Mouse (Mus musculus): ENCODE measurements around the gene Spock2. TPM values are rescaled to one million over a fixed set of nuclear protein-coding genes. Genes with fewer than 3 reads are reported as not detected.
"Not testable (repeated sequence)": the region's sequence is repeated elsewhere in the genome, so short reads cannot be mapped to it uniquely, and the experiment has no call there.

The Spock2 gene
- polyA plus RNA-seq, 1 experiment from 2014 or later = 92.4 TPM

GRCm38 (mm10) chr10:60168306-60168705 is 62.3 kb downstream of the Spock2 start:
- Histone ChIP-seq H3K9ac (replicated peaks; ENCODE audit: low read depth, low read length) (no peak overlapping the region), H3K27ac (ENCODE audit: low read depth, low read length) (no peak overlapping the region), H3K4me2 (ENCODE audit: low read depth, low read length) (no peak overlapping the region), H3K4me1 (ENCODE audit: control insufficient read depth, insufficient read depth, low read length) (no peaks in the 10 kb centered on the region), H3K36me3 (ENCODE audit: control insufficient read depth, insufficient read depth, low read length) (no peaks in the 10 kb centered on the region), H3K27me3 (ENCODE audit: control insufficient read depth, insufficient read depth, low read length) (no peaks in the 10 kb centered on the region), H3K9me3 (ENCODE audit: control insufficient read depth, low read length) (no peaks in the 10 kb centered on the region), H3K4me3 (ENCODE audit: low read depth, low read length) (no peak overlapping the region)
- 76% methylated on average over 2 of the region's 2 CpGs for WGBS
- no peak for ATAC-seq (ENCODE audit: low read depth)

DNA sequence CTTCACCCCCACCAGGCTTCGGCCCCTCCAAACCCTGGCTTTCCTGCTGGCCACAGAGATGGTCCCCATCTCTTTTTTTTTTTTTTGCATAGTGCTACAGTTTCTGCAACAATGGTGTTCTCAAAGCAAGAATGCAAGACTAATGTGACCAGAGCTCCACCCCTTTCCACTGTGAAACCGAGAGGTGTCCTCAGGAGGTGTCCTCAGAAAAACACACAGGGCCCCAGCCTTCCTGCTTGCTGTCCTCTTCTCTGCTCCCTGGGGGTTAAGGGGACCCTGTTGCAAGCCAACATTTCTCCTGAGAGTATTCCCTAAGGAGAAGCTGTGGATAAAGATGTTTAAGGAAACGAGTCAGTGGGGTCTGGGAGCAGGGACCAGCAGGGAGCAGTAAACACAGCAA is 62.9 kb downstream of the Spock2 start:
- Histone ChIP-seq H3K4me2 (ENCODE audit: low read depth, low read length) (no peak overlapping the region), H3K27ac (ENCODE audit: low read depth, low read length) (no peak overlapping the region), H3K4me3 (ENCODE audit: low read depth, low read length) (no peak overlapping the region), H3K27me3 (ENCODE audit: control insufficient read depth, insufficient read depth, low read length) (no peaks in the 10 kb centered on the region), H3K4me1 (ENCODE audit: control insufficient read depth, insufficient read depth, low read length) (no peaks in the 10 kb centered on the region), H3K9me3 (ENCODE audit: control insufficient read depth, low read length) (no peaks in the 10 kb centered on the region), H3K9ac (replicated peaks; ENCODE audit: low read depth, low read length) (no peak overlapping the region), H3K36me3 (ENCODE audit: control insufficient read depth, insufficient read depth, low read length) (no peaks in the 10 kb centered on the region)
- no peak for ATAC-seq (ENCODE audit: low read depth)
- WGBS = 59% methylated on average over 3 of the region's 3 CpGs

DNA sequence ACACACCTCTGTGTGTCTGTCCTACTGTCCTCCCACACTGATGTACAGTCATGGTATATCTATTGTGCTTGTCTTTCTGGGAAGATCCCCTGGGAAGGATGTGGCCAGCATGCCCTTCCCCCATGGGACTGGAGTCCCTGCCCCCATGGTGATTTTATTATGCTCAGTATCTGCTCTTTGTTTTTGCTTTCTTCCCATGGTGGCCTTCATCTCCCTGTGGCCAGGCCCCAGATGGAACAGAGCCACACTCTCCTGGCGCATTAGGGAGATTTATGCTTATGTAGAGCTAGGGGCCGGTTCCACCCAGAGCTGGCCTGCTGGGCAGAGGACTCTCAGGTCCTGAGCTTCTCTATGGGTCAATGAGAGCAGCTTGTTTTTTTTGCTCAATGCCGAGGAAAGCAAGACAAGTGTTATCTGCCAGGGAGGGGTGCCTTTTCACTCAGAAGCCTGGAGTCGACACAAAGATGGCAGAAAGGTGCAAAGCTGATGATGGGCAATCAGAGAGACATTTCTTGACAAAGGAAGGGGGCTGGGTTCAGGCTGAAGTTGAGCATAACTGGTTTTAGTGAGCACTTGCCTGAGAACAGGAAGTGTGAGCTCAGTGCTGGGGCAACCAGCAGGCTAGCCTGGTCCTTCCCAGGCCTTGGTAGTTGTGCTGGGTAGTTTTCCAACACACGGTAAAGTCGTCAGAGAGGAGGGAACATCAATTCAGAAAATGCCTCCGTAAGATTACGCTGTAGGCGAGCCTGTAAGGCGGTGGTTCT is 64.5 kb downstream of the Spock2 start:
- no peak overlapping the region for H3K27ac ChIP-seq (ENCODE audit: low read depth, low read length)
- H3K36me3 ChIP-seq (ENCODE audit: control insufficient read depth, insufficient read depth, low read length) = no peaks in the 10 kb centered on the region
- H3K4me1 ChIP-seq (ENCODE audit: control insufficient read depth, insufficient read depth, low read length) = no peaks in the 10 kb centered on the region
- ATAC-seq (ENCODE audit: low read depth) = no peak
- H3K9me3 ChIP-seq (ENCODE audit: control insufficient read depth, low read length) = no peaks in the 10 kb centered on the region
- no peak overlapping the region for H3K4me3 ChIP-seq (ENCODE audit: low read depth, low read length)
- H3K9ac ChIP-seq (replicated peaks; ENCODE audit: low read depth, low read length) = no peak overlapping the region
- no peaks in the 10 kb centered on the region for H3K27me3 ChIP-seq (ENCODE audit: control insufficient read depth, insufficient read depth, low read length)
- no peak overlapping the region for H3K4me2 ChIP-seq (ENCODE audit: low read depth, low read length)
- WGBS = 66% methylated on average over 10 of the region's 10 CpGs

GRCm38 (mm10) chr10:60171368-60171767 is 65.3 kb downstream of the Spock2 start:
- H3K4me2 ChIP-seq (ENCODE audit: low read depth, low read length) = no peak overlapping the region
- ATAC-seq (ENCODE audit: low read depth) = no peak
- H3K4me3 ChIP-seq (ENCODE audit: low read depth, low read length) = no peak overlapping the region
- H3K36me3 ChIP-seq (ENCODE audit: control insufficient read depth, insufficient read depth, low read length) = no peaks in the 10 kb centered on the region
- H3K27me3 ChIP-seq (ENCODE audit: control insufficient read depth, insufficient read depth, low read length) = no peaks in the 10 kb centered on the region
- WGBS = 89% methylated on average over 5 of the region's 5 CpGs
- no peak overlapping the region for H3K9ac ChIP-seq (replicated peaks; ENCODE audit: low read depth, low read length)
- no peaks in the 10 kb centered on the region for H3K9me3 ChIP-seq (ENCODE audit: control insufficient read depth, low read length)
- H3K4me1 ChIP-seq (ENCODE audit: control insufficient read depth, insufficient read depth, low read length) = no peaks in the 10 kb centered on the region
- H3K27ac ChIP-seq (ENCODE audit: low read depth, low read length) = no peak overlapping the region

DNA sequence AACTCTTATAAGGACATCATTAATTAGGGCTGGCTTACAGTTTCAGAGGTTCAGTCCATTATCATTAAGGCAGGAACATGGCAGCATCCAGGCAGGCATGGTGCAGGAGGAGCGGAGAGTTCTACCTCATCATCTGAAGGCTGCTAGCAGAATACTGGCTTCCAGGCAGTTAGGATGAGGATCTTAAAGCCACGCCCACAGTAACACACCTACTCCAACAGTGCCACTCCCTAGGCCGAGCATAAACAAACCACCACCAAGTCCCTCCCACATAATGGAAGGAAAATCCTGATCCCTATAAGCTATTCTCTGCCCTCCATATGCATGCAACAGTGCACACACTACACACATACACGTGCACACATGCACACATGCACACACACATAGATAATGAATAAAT is 66.3 kb downstream of the Spock2 start:
- ATAC-seq (ENCODE audit: low read depth) = no peak
- H3K36me3 ChIP-seq (ENCODE audit: control insufficient read depth, insufficient read depth, low read length) = no peaks in the 10 kb centered on the region
- H3K9me3 ChIP-seq (ENCODE audit: control insufficient read depth, low read length) = no peaks in the 10 kb centered on the region
- H3K27ac ChIP-seq (ENCODE audit: low read depth, low read length) = no peak overlapping the region
- H3K4me1 ChIP-seq (ENCODE audit: control insufficient read depth, insufficient read depth, low read length) = no peaks in the 10 kb centered on the region
- no peak overlapping the region for H3K4me2 ChIP-seq (ENCODE audit: low read depth, low read length)
- H3K9ac ChIP-seq (replicated peaks; ENCODE audit: low read depth, low read length) = no peak overlapping the region
- H3K4me3 ChIP-seq (ENCODE audit: low read depth, low read length) = no peak overlapping the region
- no peaks in the 10 kb centered on the region for H3K27me3 ChIP-seq (ENCODE audit: control insufficient read depth, insufficient read depth, low read length)
- 94% methylated on average over 4 of the region's 4 CpGs for WGBS

DNA sequence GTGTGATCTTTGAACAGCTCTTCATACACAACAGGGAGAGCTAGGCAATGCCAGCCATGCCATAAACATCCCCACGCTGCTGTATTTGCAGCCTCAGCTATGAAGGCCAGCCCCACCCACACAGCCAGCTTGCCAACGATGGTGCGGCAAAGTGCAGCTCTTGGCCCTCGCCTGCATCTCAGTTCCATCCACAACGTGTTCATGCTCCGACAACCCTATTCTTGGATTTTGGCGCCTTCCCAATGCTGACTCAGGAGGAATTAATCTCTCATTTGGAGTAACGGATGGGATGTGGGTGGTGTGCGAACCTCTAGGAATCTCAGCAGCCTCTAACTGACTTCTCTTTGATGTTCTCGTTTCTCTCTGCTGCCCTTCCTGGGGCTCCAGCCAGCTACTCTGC is 67.0 kb downstream of the Spock2 start:
- no peak for ATAC-seq (ENCODE audit: low read depth)
- H3K4me1 ChIP-seq (ENCODE audit: control insufficient read depth, insufficient read depth, low read length) = no peaks in the 10 kb centered on the region
- WGBS = 52% methylated on average over 10 of the region's 10 CpGs

GRCm38 (mm10) chr10:60174506-60174905 is 68.5 kb downstream of the Spock2 start:
- Histone ChIP-seq H3K4me3 (ENCODE audit: low read depth, low read length) (no peak overlapping the region), H3K36me3 (ENCODE audit: control insufficient read depth, insufficient read depth, low read length) (no peaks in the 10 kb centered on the region), H3K9ac (replicated peaks; ENCODE audit: low read depth, low read length) (no peak overlapping the region), H3K9me3 (ENCODE audit: control insufficient read depth, low read length) (no peaks in the 10 kb centered on the region), H3K4me2 (ENCODE audit: low read depth, low read length) (no peak overlapping the region), H3K4me1 (ENCODE audit: control insufficient read depth, insufficient read depth, low read length) (no peaks in the 10 kb centered on the region), H3K27ac (ENCODE audit: low read depth, low read length) (no peak overlapping the region), H3K27me3 (ENCODE audit: control insufficient read depth, insufficient read depth, low read length) (no peaks in the 10 kb centered on the region)
- 70% methylated on average over 3 of the region's 3 CpGs for WGBS
- no peak for ATAC-seq (ENCODE audit: low read depth)

More for the DNA sequence above, 67.0 kb downstream of the Spock2 start:
- H3K27me3 ChIP-seq (ENCODE audit: control insufficient read depth, insufficient read depth, low read length) = no peaks in the 10 kb centered on the region
- no peak overlapping the region for H3K27ac ChIP-seq (ENCODE audit: low read depth, low read length)
- H3K4me2 ChIP-seq (ENCODE audit: low read depth, low read length) = no peak overlapping the region
- no peak overlapping the region for H3K4me3 ChIP-seq (ENCODE audit: low read depth, low read length)
- H3K36me3 ChIP-seq (ENCODE audit: control insufficient read depth, insufficient read depth, low read length) = no peaks in the 10 kb centered on the region
- no peaks in the 10 kb centered on the region for H3K9me3 ChIP-seq (ENCODE audit: control insufficient read depth, low read length)
- H3K9ac ChIP-seq (replicated peaks; ENCODE audit: low read depth, low read length) = no peak overlapping the region

- not testable (repeated sequence) for H3K36me3 ChIP-seq (ENCODE audit: control insufficient read depth, insufficient read depth, low read length); H3K4me2 ChIP-seq (ENCODE audit: low read depth, low read length); H3K9me3 ChIP-seq (ENCODE audit: control insufficient read depth, low read length); ATAC-seq (ENCODE audit: low read depth); H3K4me1 ChIP-seq (ENCODE audit: control insufficient read depth, insufficient read depth, low read length); H3K4me3 ChIP-seq (ENCODE audit: low read depth, low read length); H3K27me3 ChIP-seq (ENCODE audit: control insufficient read depth, insufficient read depth, low read length); H3K9ac ChIP-seq (replicated peaks; ENCODE audit: low read depth, low read length); H3K27ac ChIP-seq (ENCODE audit: low read depth, low read length)
- WGBS = 88% methylated on average over 9 of the region's 9 CpGs
Measured at GRCm38 (mm10) chr10:60175306-60175705, 69.3 kb downstream of the Spock2 start.
